Mouse (Mus musculus) right cerebral cortex, adult 2 months (tissue): Measurements from ENCODE around the gene Ptcra.
"Not testable (repeated sequence)": the region's sequence is repeated elsewhere in the genome, so short reads cannot be mapped to it uniquely, and the experiment has no call there.

Source experiments
- DNase-seq, 2 experiments: peaks; one replicate each; pipeline ENCODE4 v3.0.0; 2021 to 2022; ENCODE audit warnings: low spot score in 2 of 2

Ptcra gene

DNA sequence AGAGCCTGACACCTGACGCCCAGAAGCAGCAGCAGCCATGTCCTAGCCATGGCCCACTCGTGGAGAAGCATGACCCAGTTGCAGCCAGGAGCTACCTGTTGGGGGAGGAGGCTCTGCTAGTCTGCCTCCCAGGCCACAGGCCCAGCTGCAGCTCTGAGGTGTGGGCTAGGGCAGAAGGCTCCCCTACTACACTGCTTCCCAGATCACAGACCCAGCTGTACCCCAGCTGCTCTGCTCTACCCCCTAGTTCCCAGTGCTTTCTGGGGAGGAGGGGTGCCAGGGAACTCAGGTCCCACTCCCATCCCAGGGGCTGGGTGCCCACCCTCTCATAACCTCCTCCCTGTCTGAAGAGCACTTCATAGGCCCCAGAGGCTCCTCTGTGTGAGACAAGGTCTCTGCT, at the start of gene Ptcra:
Gene Ptcra (minus strand): TSS at position 169 of the 400 bp plus-strand sequence.
- no peak for DNase-seq

- DNase-seq = no peak
Measured at GRCm38 (mm10) chr17:46812442-46812841, 48.9 kb upstream of the Ptcra start.

DNA sequence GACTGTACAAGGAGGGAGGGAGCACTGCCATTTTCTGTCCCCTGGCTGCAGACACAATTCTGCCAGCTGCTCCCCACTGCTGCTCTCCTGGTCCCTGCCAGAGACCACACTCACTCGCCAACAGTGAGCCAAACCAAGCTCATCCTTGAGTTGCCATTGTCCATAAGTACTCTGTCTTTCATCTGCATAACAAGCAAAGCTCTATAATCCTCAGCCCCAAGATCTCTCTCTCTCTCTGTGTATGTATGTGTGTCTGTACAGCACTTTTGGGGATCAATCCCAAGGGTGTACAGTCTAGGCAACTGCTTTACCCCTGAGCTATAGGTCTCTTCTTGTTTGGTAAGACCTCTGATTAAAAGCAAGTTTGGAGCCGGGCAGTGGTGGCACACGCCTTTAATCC, 47.2 kb upstream of the Ptcra start:
- no peak for DNase-seq

GRCm38 (mm10) chr17:46809131-46809830, 45.8 kb upstream of the Ptcra start:
- no peak for DNase-seq

DNA sequence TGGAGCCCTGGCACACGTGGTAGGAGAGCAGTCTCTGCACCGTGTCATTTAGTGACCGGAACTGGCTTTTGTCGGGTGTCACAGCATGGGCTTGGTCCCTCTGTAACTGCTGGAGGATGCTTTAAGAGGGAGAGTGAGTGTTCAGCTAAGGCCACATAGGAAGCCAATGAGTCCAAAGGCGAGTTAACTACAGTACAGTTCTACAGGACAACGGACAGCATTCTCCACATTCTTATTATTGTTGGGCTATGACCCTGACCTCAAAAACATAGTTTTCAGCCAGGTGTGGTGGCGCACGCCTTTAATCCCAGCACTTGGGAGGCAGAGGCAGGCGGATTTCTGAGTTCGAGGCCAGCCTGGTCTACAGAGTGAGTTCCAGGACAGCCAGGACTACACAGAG, 44.9 kb upstream of the Ptcra start:
- no peak for DNase-seq

GRCm38 (mm10) chr17:46801761-46802160, 38.2 kb upstream of the Ptcra start:
- no peak for DNase-seq

GRCm38 (mm10) chr17:46799680-46800079, 36.2 kb upstream of the Ptcra start:
- no peak for DNase-seq

DNA sequence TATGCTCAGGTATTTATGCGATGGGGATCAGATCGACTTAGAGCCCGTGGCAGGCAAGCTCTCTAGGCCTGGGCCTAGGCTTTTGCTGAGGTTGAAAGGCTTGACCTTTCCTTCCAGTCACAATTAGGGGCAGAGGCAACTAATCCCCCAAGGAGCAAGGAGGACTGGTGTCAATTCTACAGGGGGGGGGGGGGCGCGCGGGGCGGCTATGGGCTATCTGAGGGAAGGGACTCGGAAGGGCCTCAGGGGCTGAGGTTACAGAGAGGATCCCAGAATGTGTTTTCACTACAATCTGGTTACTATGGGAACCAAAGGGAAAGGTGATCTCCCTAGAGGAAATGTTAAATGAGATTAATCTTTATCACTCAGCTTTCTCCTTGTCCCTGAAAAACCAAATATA, 33.9 kb upstream of the Ptcra start:
- no peak for DNase-seq

DNA sequence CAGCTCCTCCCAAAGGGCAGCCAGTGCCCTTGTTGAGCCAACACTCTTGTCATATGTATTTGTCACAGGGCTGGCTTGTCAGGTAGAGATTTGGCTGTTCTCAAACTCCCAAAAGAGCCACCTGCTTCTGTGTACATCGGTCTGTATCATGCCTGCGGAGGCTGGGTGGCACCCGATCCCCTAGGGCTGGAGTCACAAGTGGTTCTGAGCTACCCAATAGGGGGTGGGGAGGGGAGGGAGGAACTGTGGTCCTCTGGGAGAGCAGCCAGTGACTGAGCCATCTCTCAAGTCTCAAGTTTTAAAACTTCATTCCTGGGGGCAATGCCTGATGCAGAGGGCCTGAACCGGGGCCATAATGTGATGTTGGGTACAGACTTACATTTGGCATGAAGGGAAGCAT, 33.2 kb upstream of the Ptcra start:
- DNase-seq = no peak

DNA sequence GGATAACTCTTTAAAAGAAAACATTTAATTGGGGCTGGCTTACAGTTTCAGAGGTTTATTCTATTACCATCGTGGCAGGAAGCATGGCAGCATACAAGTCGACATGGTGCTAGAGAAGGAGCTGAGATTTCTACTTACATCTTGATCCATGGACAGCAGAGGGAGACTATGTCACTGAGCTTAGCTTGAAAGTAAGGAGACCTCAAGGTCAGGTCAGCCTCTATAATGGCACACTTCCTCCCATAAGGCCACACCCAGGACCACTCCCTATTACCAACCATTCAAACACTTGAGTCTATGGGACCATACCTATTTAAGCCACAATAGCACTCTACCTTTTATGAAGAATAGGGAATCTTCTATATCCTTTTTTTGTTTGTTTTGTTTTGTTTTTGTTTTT, 29.5 kb upstream of the Ptcra start:
- no peak for DNase-seq

- DNase-seq = not testable (repeated sequence)
Measured at GRCm38 (mm10) chr17:46787974-46788373, 24.5 kb upstream of the Ptcra start.

GRCm38 (mm10) chr17:46786952-46787351, 23.4 kb upstream of the Ptcra start:
- no peak for DNase-seq

DNA sequence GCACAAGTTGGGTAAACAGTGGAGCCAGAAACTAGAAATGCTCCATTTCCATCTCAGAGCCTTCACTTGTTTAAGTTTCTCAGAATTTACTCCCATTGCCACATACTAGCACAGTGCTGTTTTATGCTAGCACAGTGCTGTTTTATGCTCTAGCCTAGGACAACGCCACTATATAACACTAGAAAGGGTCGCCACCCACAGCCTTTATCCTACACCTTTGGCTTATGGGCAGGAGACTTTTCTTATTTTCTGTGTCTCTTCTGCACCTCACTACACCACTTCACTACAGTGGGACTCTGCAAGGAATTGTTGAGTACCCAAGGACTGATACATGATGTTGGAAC, 19.7 kb upstream of the Ptcra start:
- no peak for DNase-seq

DNA sequence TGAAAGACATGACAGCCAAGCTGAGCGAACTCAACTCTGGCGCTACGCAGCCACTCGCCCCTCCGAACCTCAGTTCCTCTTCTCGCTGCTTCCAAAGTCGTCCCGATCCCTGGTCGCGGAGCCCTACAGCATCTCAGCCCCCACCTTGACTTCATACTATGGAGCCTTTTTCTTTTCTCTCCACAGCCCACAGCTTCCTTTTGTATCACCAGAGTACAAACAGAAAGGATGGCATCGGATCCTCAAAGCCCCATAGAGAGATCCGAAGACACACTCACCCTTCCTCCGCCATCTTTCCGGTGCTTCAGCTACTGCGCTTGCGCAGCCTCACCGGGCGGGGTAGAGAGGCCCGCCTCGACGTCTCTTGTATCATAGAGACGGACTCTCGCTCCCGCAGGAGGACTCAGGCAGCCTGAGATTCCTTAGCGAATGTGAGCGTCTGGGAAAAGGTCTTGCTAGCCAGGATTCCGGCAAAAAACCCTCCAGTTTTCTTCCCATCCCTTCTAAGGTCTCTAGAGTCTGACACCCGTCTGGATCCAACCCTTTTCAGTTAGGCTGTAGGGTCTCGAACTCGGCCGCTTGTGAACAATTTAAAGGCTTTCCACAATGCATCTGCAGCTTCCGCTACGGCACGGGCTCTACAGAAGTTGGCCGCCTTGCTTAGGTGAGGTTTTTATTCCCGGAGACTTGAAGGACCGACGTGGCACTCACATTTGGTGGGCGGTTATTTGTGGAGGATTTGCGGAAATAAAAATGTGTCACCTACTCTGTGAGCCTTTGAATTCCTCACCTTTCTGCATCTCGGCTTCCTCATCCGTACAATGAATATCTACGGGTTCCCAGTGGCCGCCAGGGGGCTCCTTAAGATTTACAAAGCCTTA, 19.1 kb upstream of the Ptcra start, which contains the start of gene Rpl7l1:
Gene Rpl7l1 (minus strand): TSS at position 332 of the 881 bp plus-strand sequence.
- DNase-seq = peak; percentile 91 to 93

GRCm38 (mm10) chr17:46781876-46782275, 18.4 kb upstream of the Ptcra start:
- DNase-seq = no peak

- DNase-seq = no peak
Measured at GRCm38 (mm10) chr17:46776087-46776486, 12.6 kb upstream of the Ptcra start.

- no peak for DNase-seq
Measured at GRCm38 (mm10) chr17:46775070-46775469, 11.6 kb upstream of the Ptcra start.

DNA sequence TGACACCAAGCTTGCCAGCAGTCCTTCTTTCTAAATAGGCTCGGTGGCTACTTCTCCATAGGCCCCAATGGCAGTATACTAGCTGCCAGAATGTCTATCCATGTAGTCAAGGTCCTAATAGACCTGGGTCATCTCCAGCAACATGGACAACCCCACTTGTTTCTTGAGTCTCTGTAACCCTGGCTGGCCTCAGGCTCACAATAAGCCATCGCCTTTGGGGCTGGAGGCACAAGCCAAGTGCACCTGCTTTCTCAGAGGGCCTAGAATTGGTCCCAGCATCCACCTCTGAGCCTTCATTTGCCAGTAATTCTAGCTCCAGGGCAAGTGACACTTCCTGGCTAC, 10.6 kb upstream of the Ptcra start:
- DNase-seq = no peak

- DNase-seq = no peak
Measured at GRCm38 (mm10) chr17:46773278-46774130, 10.0 kb upstream of the Ptcra start.

DNA sequence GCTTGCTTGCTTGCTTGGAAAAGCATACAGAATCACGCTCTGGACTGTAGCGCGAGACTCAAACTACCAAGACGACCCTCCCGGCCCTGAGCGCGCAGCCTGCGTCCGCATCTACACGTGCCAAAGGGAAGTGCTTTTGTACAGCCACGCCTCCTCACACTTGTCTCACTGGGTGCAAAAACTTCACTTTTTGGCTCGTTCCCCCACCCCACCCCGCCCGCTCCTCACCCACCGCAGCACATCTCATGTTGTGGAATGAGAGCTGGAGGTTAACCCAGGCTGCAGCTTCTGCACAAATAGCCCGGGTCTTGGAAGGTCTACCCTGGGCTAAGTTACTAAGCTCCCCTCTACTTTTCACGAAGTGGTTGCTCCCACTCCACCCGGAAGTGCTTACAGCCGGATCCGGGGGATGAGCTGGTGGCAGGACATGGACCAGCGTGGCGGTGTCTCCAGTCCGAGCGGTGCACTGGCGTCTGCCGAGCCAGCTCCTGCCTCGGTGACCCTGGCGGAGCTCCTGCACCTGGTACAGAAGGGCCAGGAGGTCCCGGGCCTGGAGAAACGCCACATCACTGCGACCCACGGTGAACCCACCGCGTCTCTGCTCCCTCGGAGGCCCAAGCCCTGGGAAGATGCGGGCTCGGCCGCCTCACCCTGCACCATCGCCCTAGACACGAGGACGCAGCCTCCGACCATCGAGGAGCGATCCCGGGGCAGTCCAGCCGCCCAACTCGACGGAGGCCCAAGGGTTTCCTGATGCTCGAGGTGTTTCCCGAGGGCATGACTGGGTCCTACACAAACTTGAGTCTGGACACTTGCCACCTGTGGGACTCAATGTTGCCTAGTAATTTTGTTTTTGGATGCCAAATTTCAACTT, 9.1 kb upstream of the Ptcra start, which contains the start of gene 2310039H08Rik:
Gene 2310039H08Rik (plus strand): TSS at position 232 of the 874 bp plus-strand sequence.
- peak; percentile 83 to 89 for DNase-seq

DNA sequence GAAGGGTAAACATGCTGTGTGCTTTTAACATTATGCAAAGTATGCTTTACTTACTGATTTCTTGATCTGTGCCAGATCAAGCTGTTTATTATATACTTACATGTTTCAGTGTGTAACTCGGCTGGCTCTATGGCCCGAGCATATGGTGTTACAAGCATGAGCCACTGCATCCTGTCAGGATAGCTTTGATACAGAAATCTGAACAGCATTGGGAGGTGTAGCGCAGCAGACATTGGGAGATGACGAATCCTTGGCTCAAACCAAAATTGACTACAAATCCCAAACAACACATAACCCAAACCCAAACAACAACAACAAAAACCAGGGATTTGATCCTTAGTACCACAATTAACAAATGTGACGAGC, 8.5 kb upstream of the Ptcra start:
- no peak for DNase-seq
